Comparison of ENCODE assay signal across 14 mouse cellular contexts in the genomic region with DNA sequence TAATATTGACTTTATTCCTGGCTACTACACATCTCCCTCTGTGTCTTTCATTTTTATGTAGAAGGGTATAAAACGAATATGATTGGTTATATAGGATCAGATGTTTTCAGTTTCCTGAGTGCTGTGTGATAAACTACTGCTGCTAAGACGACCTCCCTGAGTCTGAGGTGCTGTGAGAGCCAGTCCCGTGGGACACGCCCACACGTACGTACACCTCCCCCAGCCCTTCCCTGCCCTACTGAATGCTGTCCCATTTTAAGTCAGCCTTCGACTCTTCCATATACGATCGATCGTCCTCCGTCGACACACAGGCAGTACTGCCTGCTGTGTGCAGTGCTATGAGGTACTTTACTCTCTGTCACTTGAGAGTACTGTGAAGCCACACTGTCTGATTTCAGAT.
DNase-seq lines count a peak whose midpoint lies in the region; ATAC-seq and TF ChIP-seq lines count a peak whose summit lies in the region.
"Had no signal": no experiment of that assay in that cellular context is flagged by ENCODE, and none has a peak within 500 bp of the region (broad histone marks: within the 10 kb centered on the region; RNA-seq: fewer than 3 reads in every experiment).

No protein-coding gene starts in this region.

- no peak for TF ChIP-seq POLR2A in heart, adult 2 months (IDR thresholded peaks at IDR 0.05; ENCODE audit: insufficient read depth, low read depth, low read length)

- no peak for ATAC-seq in heart, embryonic 13.5 days (ENCODE audit: extremely low read depth, insufficient number of reproducible peaks, low FRiP score, low TSS enrichment)
- 0 out of 2 replicates have a peak, but pooled peaks have one; percentile 59 for ATAC-seq in kidney, postnatal 0 days (replicated peaks; ENCODE audit: low FRiP score, low read depth)
- peak; percentile 12; the same call in 1 of the 2 replicates for ATAC-seq in midbrain, embryonic 11.5 days (ENCODE audit: low FRiP score)
- no peak for ATAC-seq in midbrain, embryonic 16.5 days
- ATAC-seq: midbrain, embryonic 13.5 days had no signal

- TF ChIP-seq EP300 in heart, adult 2 months (IDR thresholded peaks at IDR 0.05; ENCODE audit: insufficient read depth, low read depth, low read length): no peak

- no peak for TF ChIP-seq CTCF in heart, adult 2 months (IDR thresholded peaks at IDR 0.05)
- no peak for TF ChIP-seq CTCF in kidney, postnatal 0 days (IDR thresholded peaks at IDR 0.05; ENCODE audit: low read depth)

- intact Hi-C loops in heart, adult 2 months (cut with DNase I): loop anchor here (1.0 to 10.0 kb wide), 3 partner anchors 96 to 442 kb away; no protein-coding TSS in a partner anchor

- no peaks in the 10 kb centered on the region for H3K36me3 ChIP-seq in heart, embryonic 13.5 days
- H3K36me3 ChIP-seq in heart, adult 2 months (ENCODE audit: control insufficient read depth, insufficient read depth, low read length): no peaks in the 10 kb centered on the region
- H3K36me3 ChIP-seq in kidney, postnatal 0 days (ENCODE audit: insufficient read depth, low read length): no peaks in the 10 kb centered on the region
- no peaks in the 10 kb centered on the region for H3K36me3 ChIP-seq in midbrain, embryonic 11.5 days (ENCODE audit: control insufficient read depth, insufficient read depth, low read length)
- H3K36me3 ChIP-seq in midbrain, embryonic 16.5 days (ENCODE audit: control insufficient read depth, insufficient read depth, low read length): no peaks in the 10 kb centered on the region
- H3K36me3 ChIP-seq: hindbrain, embryonic 10.5 days; midbrain, embryonic 13.5 days; neural tube, embryonic 15.5 days had no signal

- DNase-seq in heart, adult 2 months: no peak
- no peak for DNase-seq in kidney, postnatal 0 days (ENCODE audit: low spot score)
- no peak for DNase-seq in kidney, postnatal 14 days
- DNase-seq in midbrain, embryonic 11.5 days (ENCODE audit: low spot score, missing footprints): no peak
- no peak for DNase-seq in right cerebral cortex, adult 18-20 months
- DNase-seq: adrenal gland, postnatal 25 days; gastrocnemius, postnatal 25 days had no signal

- H3K9ac ChIP-seq in heart, embryonic 13.5 days: peak overlapping the region; percentile 62
- H3K9ac ChIP-seq in heart, adult 2 months (ENCODE audit: low read depth, low read length): no peak overlapping the region
- no peak overlapping the region for H3K9ac ChIP-seq in kidney, postnatal 0 days (ENCODE audit: low read depth, low read length)
- H3K9ac ChIP-seq in midbrain, embryonic 11.5 days (ENCODE audit: low read length): no peak overlapping the region
- H3K9ac ChIP-seq in midbrain, embryonic 16.5 days (ENCODE audit: low read depth, low read length): no peak overlapping the region
- H3K9ac ChIP-seq: midbrain, embryonic 13.5 days; neural tube, embryonic 15.5 days had no signal

- H3K4me3 ChIP-seq in heart, embryonic 13.5 days: no peak overlapping the region
- no peak overlapping the region for H3K4me3 ChIP-seq in heart, adult 2 months
- H3K4me3 ChIP-seq in kidney, postnatal 0 days (replicated peaks; ENCODE audit: low read depth, low read length): no peak overlapping the region
- H3K4me3 ChIP-seq in midbrain, embryonic 11.5 days (ENCODE audit: low read depth, low read length): no peak overlapping the region
- H3K4me3 ChIP-seq in midbrain, embryonic 16.5 days (ENCODE audit: low read depth, low read length): no peak overlapping the region
- H3K4me3 ChIP-seq: hindbrain, embryonic 10.5 days; midbrain, embryonic 13.5 days; myocyte; neural tube, embryonic 15.5 days had no signal

- no peaks in the 10 kb centered on the region for H3K27me3 ChIP-seq in heart, embryonic 13.5 days (replicated peaks)
- H3K27me3 ChIP-seq in heart, adult 2 months (ENCODE audit: control insufficient read depth, insufficient read depth, low read length): no peaks in the 10 kb centered on the region
- no peaks in the 10 kb centered on the region for H3K27me3 ChIP-seq in kidney, postnatal 0 days (ENCODE audit: insufficient read depth, low read length)
- H3K27me3 ChIP-seq in midbrain, embryonic 11.5 days (ENCODE audit: control insufficient read depth, insufficient read depth, low read length): no peaks in the 10 kb centered on the region
- no peaks in the 10 kb centered on the region for H3K27me3 ChIP-seq in midbrain, embryonic 16.5 days (ENCODE audit: control insufficient read depth, insufficient read depth, low read depth, low read length)
- H3K27me3 ChIP-seq: midbrain, embryonic 13.5 days; neural tube, embryonic 15.5 days had no signal

- 0 out of 2 replicates have a peak overlapping the region, but pooled peaks have one; percentile 17 for H3K27ac ChIP-seq in heart, embryonic 13.5 days (replicated peaks)
- H3K27ac ChIP-seq in heart, adult 2 months: no peak overlapping the region
- H3K27ac ChIP-seq in kidney, postnatal 0 days: no peak overlapping the region
- H3K27ac ChIP-seq in midbrain, embryonic 11.5 days (ENCODE audit: low read depth, low read length): no peak overlapping the region
- H3K27ac ChIP-seq in midbrain, embryonic 16.5 days (ENCODE audit: low read length): no peak overlapping the region
- H3K27ac ChIP-seq: hindbrain, embryonic 10.5 days; midbrain, embryonic 13.5 days; neural tube, embryonic 15.5 days had no signal

- H3K4me2 ChIP-seq in heart, embryonic 13.5 days: no peak overlapping the region
- H3K4me2 ChIP-seq in kidney, postnatal 0 days (ENCODE audit: low read length): no peak overlapping the region
- H3K4me2 ChIP-seq in midbrain, embryonic 11.5 days: no peak overlapping the region
- H3K4me2 ChIP-seq in midbrain, embryonic 16.5 days (ENCODE audit: low read length): no peak overlapping the region
- H3K4me2 ChIP-seq: heart, embryonic 11.5 days; midbrain, embryonic 13.5 days; neural tube, embryonic 15.5 days had no signal

- peaks cover 2% of the 10 kb centered on the region; the same call in 1 of the 2 replicates for H3K79me2 ChIP-seq in heart, adult 2 months (replicated peaks; ENCODE audit: control insufficient read depth, insufficient read depth, low read length)

- no peaks in the 10 kb centered on the region for H3K9me3 ChIP-seq in heart, embryonic 13.5 days
- no peaks in the 10 kb centered on the region for H3K9me3 ChIP-seq in kidney, postnatal 0 days (replicated peaks; ENCODE audit: low read length)
- no peaks in the 10 kb centered on the region for H3K9me3 ChIP-seq in midbrain, embryonic 11.5 days (ENCODE audit: control insufficient read depth, low read length)
- no peaks in the 10 kb centered on the region for H3K9me3 ChIP-seq in midbrain, embryonic 16.5 days (replicated peaks; ENCODE audit: control insufficient read depth, low read length, poor library complexity, severe bottlenecking)
- H3K9me3 ChIP-seq: hindbrain, embryonic 10.5 days; midbrain, embryonic 13.5 days; neural tube, embryonic 15.5 days had no signal

- WGBS in heart, embryonic 13.5 days: 66% methylated on average over 12 of the region's 12 CpGs
- 63% methylated on average over 12 of the region's 12 CpGs for WGBS in heart, adult 2 months
- 58% methylated on average over 12 of the region's 12 CpGs for WGBS in kidney, postnatal 0 days
- 79% methylated on average over 12 of the region's 12 CpGs for WGBS in midbrain, embryonic 11.5 days
- WGBS in midbrain, embryonic 16.5 days: 78% methylated on average over 12 of the region's 12 CpGs

- peaks cover 45% of the 10 kb centered on the region for H3K4me1 ChIP-seq in heart, embryonic 13.5 days
- H3K4me1 ChIP-seq in heart, adult 2 months (ENCODE audit: control insufficient read depth, insufficient read depth, low read length): peaks cover 4% of the 10 kb centered on the region; the same call in 1 of the 2 replicates
- no peaks in the 10 kb centered on the region for H3K4me1 ChIP-seq in kidney, postnatal 0 days (replicated peaks; ENCODE audit: insufficient read depth, low read length)
- H3K4me1 ChIP-seq in midbrain, embryonic 11.5 days (ENCODE audit: control insufficient read depth, insufficient read depth, low read length): no peaks in the 10 kb centered on the region; the same call in 1 of the 2 replicates
- H3K4me1 ChIP-seq in midbrain, embryonic 16.5 days (ENCODE audit: control insufficient read depth, insufficient read depth, low read length): peaks cover 11% of the 10 kb centered on the region

Comparison
In these comparisons a context has a peak if more than half of its experiments do, and no peak if none do; other contexts are left out.
1. ATAC-seq: peak in kidney, postnatal 0 days (single experiment) and midbrain, embryonic 11.5 days (single experiment); none in heart, embryonic 13.5 days (single experiment) and midbrain, embryonic 16.5 days (single experiment).